Mouse (Mus musculus) ovary, postnatal 10 days (tissue): ENCODE measurements around the gene Arhgap15.

Experiments used
- DNase-seq: peaks from one replicate; pipeline ENCODE4 v3.0.0; 2022; ENCODE audit warnings: low spot score

Arhgap15 gene

GRCm38 (mm10) chr2:44354786-44355185 is 606.2 kb downstream of the Arhgap15 start:
- DNase-seq: no peak

- DNase-seq: no peak
These were observed 606.7 kb downstream of the Arhgap15 start for GRCm38 (mm10) chr2:44355316-44355715.

- DNase-seq: no peak
These were observed 607.7 kb downstream of the Arhgap15 start for GRCm38 (mm10) chr2:44356248-44356886.

GRCm38 (mm10) chr2:44356887-44357251 is 608.2 kb downstream of the Arhgap15 start:
- DNase-seq: no peak

- DNase-seq: no peak
These were observed 631.6 kb downstream of the Arhgap15 start for GRCm38 (mm10) chr2:44380225-44380624.

GRCm38 (mm10) chr2:44384541-44384940 is 635.9 kb downstream of the Arhgap15 start:
- DNase-seq: no peak

- DNase-seq: no peak
These were observed 640.9 kb downstream of the Arhgap15 start for GRCm38 (mm10) chr2:44389556-44389955.

GRCm38 (mm10) chr2:44393789-44394188 is 645.2 kb downstream of the Arhgap15 start:
- no peak for DNase-seq

- no peak for DNase-seq
These were observed 646.4 kb downstream of the Arhgap15 start for GRCm38 (mm10) chr2:44394956-44395501.

GRCm38 (mm10) chr2:44395577-44395976 is 647.0 kb downstream of the Arhgap15 start:
- no peak for DNase-seq

- DNase-seq: no peak
These were observed 648.6 kb downstream of the Arhgap15 start for GRCm38 (mm10) chr2:44397209-44397608.

- DNase-seq: no peak
These were observed 649.2 kb downstream of the Arhgap15 start for GRCm38 (mm10) chr2:44397735-44398337.

- no peak for DNase-seq
These were observed 650.7 kb downstream of the Arhgap15 start for GRCm38 (mm10) chr2:44399191-44399926.

GRCm38 (mm10) chr2:44401704-44402422 is 653.2 kb downstream of the Arhgap15 start:
- no peak for DNase-seq

- no peak for DNase-seq
These were observed 663.0 kb downstream of the Arhgap15 start for GRCm38 (mm10) chr2:44411660-44412059.

GRCm38 (mm10) chr2:44416331-44416730 is 667.7 kb downstream of the Arhgap15 start:
- DNase-seq: no peak

GRCm38 (mm10) chr2:44419547-44420225 is 671.1 kb downstream of the Arhgap15 start:
- DNase-seq: no peak

- no peak for DNase-seq
These were observed 681.9 kb downstream of the Arhgap15 start for GRCm38 (mm10) chr2:44430521-44430920.

GRCm38 (mm10) chr2:44436652-44437051 is 688.0 kb downstream of the Arhgap15 start:
- no peak for DNase-seq

GRCm38 (mm10) chr2:44437496-44438057 is 689.0 kb downstream of the Arhgap15 start:
- no peak for DNase-seq

- no peak for DNase-seq
These were observed 689.4 kb downstream of the Arhgap15 start for GRCm38 (mm10) chr2:44438070-44438469.
